15 mouse cellular contexts compared by ENCODE assay signal in genomic region chr8:75318526-75318925, GRCm38 (mm10).
"Had no signal": no experiment of that assay in that cellular context is flagged by ENCODE, and none has a peak within 500 bp of the region (broad histone marks: within the 10 kb centered on the region; RNA-seq: fewer than 3 reads in every experiment).

No protein-coding gene starts in this region.

- H3K27ac ChIP-seq: neural tube, embryonic 13.5 days; neural tube, embryonic 15.5 days; stomach, embryonic 15.5 days; stomach, postnatal 0 days had no signal

- H3K4me1 ChIP-seq: neural tube, embryonic 13.5 days; neural tube, embryonic 15.5 days; stomach, embryonic 15.5 days had no signal

- H3K9ac ChIP-seq: neural tube, embryonic 13.5 days; neural tube, embryonic 15.5 days; stomach, embryonic 15.5 days had no signal

- H3K27me3 ChIP-seq: neural tube, embryonic 13.5 days; neural tube, embryonic 15.5 days; stomach, embryonic 15.5 days had no signal

- H3K9me3 ChIP-seq: neural tube, embryonic 13.5 days; neural tube, embryonic 15.5 days; stomach, embryonic 15.5 days had no signal

- H3K4me2 ChIP-seq: neural tube, embryonic 13.5 days; neural tube, embryonic 15.5 days; stomach, embryonic 15.5 days had no signal

- H3K36me3 ChIP-seq: neural tube, embryonic 13.5 days; neural tube, embryonic 15.5 days; stomach, embryonic 15.5 days had no signal

- H3K4me3 ChIP-seq: neural tube, embryonic 13.5 days; neural tube, embryonic 15.5 days; stomach, embryonic 15.5 days had no signal

- DNase-seq: retina, postnatal 1 day; right cerebral cortex, adult 18-20 months; right cerebral cortex, postnatal 25 days; right cerebral cortex, postnatal 4 days; spleen, adult 18-20 months; thymus, adult 18-20 months; thymus, adult 2 months; thymus, postnatal 14 days; thymus, postnatal 25 days; thymus, postnatal 36 days; thymus, postnatal 4 days had no signal
